Mouse (Mus musculus) embryo, embryonic 11 days (tissue): ENCODE data around the gene Lmo2.
"Not testable (repeated sequence)": the region's sequence is repeated elsewhere in the genome, so short reads cannot be mapped to it uniquely, and the experiment has no call there.

Experiments
- DNase-seq: peaks from one replicate; pipeline ENCODE4 v3.0.0-alpha.2; 2015

Lmo2 gene

DNA sequence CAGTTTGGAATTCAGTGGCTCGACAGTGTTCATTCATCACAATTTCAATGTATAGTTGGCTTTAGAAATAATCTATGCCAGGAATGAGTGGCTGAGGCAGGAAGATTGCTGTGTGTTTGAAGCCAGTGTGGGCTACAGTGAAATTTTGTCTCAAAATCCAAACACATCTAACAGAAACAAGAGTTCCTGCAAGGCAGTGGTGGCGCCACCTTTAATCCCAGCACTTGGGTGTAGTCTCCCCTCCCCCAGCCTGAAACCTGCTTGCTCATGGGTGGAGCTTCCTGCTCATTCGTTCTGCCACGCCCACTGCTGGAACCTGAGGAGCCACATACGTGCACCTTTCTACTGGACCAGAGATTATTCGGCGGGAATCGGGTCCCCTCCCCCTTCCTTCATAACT, 29.8 kb downstream of the Lmo2 start:
- not testable (repeated sequence) for DNase-seq

DNA sequence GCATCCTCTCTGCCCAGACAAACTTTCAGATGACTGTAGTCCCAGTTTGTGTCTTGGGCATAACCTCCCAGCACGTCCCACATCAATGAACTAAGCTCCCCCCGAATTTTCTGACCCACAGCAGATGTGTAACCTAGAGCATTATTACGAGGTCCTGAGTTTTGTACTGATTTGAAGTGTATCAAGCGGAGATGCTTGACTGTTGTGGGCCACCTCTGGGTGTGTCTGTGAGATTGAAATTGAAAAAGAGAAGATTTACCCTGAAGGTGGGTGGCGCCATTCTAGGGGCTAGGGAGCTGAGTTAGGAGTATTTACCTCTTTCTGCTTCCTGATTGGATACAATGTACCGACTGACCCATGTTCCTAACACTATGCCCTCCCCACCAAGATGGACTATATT, 31.9 kb downstream of the Lmo2 start:
- DNase-seq, result no peak

DNA sequence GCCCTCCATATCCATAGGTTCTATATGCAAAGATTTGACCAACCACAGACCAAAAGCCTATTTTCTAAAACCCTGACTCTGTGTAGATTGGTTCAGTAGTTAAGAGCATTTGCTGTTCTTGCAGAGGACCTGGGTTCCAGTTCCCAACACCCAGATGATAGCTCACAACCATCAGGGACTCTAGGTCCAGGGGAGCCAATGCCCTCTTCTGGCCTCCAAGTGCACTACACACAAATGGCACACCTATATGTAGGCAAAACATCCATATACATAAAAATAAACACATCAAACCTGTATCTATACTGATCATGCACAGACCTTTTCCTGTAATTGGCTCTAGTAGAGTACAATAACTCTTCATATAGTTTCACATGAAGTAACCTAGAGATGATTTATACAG, 33.5 kb downstream of the Lmo2 start:
- no peak for DNase-seq

DNA sequence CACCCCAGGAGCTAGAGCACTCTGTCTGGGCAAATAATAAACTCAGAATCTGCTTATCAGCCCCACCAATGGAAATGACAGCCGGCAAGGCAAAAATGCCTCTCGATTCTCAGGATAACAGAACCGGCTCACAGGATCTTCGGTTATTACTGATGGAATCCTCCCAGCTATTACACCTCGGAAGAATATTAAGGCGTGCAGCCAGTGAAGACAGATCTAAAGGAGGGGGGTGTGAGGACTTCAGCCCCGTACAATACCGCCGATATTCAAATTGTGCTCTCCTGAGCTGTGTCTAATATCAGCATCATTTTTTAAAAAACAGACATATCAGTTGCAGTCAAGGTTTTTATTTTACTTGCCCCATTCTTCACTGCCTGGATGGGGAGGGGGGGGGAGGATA, 34.4 kb downstream of the Lmo2 start:
- no peak for DNase-seq

DNA sequence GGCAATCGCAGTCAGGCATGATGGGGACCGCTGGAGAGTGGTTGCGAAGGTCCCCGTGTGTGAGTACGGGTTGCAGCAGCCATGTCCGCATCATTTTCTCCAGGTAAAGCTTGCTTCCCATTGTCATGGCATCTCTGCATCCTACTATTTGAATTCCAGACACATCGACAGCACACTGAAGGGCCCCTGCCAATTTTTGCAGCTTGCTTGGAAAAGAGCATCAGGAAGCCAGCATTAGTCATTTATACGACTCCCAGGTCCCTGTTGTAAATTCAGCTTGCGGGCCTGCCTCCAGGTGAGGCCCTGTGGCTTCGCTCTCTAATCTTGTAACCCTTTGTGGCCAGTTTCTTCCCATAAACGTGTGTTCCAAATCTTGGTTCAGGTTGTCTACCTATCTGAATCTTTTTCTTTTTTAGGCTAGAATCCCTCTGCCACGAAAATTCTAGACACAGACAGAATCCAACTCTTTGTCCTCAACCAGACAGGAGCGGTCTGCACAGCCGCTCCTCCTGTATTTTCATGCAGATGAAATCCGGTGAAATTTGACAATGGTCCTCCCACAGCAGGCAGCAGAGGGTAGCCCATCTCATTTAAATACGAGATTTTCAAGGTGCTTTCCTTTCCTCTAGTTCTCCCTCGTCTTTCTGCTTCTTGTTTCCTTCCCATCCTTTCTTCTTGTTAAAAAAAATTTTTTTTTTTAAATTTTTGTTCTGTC, 35.0 kb downstream of the Lmo2 start:
- no peak for DNase-seq

DNA sequence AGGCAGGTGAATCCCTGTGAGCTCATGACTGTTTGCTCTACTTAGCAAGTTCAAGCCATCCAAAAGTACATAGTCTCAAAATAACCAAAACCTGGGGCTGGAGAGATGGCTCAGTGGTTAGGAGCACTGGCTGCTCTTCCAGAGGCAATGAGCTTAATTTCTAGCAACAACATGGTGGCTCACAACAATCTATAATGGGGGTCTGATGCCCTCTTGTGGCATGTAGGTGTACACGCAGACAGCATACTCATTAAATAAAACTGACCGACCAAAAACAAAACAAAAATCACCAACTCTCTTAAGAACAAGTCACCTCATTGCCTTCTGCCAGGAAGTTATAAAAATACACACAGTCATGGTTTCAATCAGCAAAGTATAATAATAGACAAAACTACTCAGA, 43.3 kb downstream of the Lmo2 start:
- peak; percentile 52 for DNase-seq

DNA sequence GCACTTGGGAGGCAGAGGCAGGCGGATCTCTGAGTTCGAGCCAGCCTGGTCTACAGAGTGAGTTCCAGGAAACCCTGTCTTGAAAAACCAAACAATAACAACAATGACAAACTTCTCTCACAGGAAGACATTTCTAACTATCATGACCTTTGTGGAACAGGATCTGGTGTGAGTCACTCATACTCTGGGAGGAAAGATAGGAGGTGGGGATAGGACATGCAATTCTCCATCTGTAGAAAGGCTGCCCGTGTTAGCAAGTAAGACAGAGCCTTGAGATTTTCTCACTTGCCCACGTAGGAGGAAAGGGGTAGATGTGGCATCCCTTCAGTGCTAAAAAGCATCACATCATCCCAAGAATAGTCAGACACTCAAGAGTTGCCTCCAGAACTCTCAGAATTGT, 44.1 kb downstream of the Lmo2 start:
- no peak for DNase-seq

DNA sequence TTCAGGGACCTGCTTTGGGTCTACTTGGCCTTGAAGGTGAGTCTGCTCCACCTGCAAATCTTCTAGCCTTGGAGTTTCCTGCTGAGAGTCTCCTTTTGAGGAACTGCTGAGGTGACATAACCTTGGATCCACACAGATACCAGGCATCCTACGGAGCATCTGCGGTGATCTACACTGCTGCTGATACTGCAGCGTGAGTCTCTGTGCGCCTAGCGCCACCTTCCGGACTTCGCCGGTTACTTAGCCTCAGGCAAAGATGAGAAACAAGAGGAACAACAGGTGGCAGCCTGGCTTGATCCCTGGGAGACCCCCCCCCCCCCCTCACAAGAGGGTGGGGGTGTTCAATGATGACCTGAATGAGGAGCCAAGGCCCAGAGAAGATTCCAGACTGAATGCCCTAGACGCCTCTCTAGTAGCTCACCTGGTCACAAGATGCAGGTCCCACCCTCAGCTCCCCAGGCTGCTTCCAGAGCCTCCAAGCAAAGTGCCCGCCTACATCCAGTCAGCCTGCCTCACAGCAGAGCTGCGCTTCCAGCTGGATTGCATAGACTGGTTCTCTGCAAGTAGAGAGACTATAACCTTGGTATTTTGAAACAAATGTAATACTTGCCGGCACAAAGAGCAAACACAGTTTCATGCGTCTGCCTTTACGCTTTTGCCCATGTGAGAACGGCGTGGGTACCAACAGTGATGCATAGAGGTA, 45.1 kb downstream of the Lmo2 start:
- DNase-seq, result peak; percentile 76

DNA sequence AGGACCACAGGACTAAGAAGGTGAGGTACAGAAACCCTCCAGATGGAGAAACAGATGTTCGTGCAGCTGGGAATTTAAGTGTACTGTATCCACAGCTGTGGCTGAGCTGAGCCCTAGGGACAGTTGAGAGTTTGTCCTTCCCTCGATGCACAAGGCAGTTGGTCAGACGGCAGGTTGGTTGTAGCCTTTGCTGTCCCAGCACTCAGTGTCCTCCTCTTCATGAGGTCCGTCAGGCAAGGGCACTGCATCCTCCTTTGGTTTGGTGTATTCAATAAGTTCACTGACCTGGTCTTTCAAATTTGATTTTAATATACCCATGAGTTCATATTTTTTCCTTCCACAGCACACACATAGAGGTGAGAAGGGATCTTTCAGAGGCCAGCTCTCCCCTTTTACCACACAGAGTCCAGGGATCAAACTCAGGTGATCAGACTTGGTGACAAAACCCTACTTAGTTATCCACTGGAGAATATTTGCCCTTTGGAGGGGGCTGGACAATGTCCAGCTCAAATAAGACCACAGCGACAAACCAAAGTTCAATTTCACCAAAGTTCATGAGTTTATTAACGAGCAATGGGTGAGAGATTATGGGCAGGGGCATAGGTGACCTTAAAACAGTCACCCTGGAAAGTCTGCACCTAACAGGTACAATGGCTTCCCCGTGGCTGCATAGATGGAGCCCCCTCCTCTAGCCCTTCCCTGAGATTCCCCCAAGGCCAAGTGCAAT, 50.2 kb downstream of the Lmo2 start:
- no peak for DNase-seq

DNA sequence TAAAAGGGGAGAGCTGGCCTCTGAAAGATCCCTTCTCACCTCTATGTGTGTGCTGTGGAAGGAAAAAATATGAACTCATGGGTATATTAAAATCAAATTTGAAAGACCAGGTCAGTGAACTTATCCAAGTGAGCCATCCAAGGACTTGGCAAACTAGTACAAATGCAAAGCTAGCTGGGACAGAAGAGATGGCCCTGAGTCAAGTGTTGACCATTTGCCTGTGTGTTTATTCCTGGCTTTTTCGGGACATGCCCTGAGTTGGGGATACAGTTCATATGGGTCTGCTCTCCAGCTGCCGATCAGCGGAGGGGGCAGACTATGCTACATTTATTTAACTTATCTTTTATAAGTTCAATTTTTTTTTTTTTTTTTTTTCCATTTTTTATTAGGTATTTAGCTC, 51.1 kb downstream of the Lmo2 start:
- not testable (repeated sequence) for DNase-seq

DNA sequence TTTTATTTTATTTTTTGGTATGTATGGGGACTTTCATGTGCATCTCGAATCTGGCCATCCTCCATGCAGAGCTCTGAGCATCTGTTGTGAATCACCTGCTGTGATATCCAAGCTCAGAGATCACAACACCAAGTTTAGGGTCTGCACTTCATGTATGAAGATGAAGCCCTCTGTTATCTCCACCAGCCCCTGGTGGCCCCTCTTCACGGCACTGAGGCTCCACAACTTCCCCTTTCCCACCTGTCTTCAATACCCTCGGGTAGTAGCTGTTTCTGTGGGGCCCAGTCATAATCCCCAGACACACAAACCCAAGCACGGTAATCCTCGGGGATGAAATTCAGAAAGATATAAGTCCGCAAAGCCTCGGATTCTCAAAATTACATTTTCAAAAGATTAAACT, 65.3 kb downstream of the Lmo2 start:
- no peak for DNase-seq

DNA sequence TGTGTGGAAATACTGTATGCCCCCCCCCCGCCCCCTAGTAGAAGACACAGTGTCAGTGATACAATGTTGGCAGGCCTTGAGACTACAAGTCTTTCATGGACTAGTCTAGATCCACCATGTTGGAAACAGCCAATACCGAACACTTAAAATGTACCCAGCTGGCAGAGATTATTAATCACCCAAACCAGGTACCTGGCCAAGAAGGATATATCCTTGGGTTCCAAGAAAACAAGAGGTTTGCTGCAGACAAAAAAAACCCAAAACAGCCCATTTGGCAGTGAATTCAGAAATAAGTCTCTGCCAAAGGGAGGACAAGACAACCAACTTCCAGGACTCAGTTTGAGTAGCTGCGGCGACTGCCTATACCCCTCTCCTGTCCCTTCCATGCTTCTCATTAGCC, 66.9 kb downstream of the Lmo2 start:
- no peak for DNase-seq

DNA sequence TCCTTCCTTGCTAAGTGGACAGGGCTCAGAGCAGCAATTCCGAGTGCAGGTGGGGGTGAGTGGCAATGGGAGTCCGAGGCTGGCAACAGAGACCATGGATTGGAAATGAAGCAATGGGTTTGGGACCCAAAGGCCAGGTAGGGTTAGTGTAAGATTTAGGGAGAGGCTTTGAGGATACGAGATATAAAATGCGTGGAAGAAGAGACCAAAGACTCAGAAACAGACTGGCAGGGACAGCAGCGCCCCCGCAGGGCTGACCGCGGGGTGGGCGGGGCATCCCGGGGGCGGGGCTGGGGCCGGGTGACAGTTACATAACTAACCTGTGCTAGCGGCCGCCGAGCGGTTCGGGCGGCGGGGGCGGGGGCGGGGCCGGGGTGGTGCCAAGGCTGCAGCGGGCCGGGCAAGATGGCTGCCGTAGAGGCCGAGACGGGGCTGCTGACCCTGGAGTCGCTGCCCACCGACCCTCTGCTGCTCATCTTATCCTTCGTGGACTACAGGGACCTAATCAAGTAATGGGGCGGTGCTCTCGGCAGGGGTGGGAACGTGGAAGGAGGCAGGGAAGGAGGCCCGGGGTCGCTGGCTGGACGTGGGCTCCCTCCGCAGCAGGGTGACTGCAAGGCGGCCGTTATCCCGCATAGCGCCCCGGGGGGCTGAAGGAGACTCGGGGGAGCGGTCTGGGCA, 69.8 kb downstream of the Lmo2 start, which contains the start of gene Fbxo3:
TSS of gene Fbxo3 (plus strand) at position 264 of the 681 bp plus-strand sequence.
- DNase-seq, result peak; percentile 89

DNA sequence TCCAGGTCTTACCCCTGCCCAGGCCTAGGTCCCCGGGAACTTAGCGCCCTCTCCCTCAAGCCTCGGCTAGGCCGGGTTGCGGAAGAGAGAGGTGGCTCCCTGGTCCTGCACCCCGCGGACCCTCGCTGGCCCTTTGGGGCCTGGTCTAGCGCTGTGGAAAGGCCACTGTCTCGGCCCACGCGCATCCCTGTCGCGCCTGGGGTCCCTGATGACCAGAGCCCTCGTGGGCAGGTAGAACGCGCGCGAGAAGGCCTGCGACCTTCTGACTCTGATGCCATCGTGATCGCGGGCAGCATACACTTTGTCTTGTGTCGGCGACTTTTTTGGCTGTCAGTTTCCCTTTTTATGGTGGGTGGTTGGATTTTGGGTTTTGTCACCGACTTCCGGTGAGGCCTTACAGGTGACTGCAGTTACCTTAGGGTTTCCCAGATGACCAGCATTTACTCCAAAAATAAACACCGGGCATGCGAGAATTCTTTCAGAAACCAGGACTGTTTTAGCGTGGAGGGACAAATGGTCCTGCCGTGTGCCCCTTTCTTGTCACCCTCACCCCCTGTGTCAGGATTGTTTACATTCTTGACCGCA, 70.4 kb downstream of the Lmo2 start, which contains the start of gene 4931422A03Rik:
TSS of gene 4931422A03Rik (minus strand) at position 223 of the 585 bp plus-strand sequence.
- no peak for DNase-seq

DNA sequence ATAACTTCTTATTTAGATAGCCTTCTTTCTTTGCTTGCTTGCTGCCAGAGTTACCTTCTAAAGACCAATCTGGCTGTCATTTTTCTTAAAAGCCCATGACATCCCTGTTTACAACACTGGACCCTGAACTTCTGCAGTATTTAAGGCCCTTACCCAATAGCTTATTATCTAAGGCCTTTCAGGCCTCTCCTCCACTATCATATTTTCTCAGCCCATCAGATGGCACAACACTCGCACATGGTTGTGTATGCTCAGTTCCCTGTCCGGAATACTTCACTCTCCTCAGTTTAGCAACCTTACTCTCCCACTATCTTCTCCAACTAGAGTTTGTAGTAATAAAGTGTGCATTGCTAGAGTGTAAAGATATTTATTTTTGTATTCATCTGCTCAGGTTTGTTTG, 71.3 kb downstream of the Lmo2 start:
- no peak for DNase-seq

DNA sequence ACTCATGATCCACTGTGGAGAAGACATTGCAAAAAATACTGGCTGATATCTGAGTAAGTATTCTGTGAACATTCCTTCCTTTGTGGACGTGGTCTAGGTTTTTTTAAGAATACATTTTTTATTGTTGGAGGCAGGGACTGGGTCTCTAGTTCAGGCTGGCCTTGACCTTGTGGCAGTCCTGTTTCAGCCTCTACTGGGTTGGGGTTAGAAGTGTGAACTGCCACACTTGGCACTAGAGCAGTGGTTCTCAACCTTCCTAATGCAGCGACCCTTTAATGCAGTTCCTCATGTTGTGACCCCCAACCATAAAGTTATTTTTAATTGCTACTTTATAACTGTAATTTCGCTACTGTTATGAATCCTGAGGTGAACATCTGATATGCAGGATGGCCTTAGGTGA, 72.6 kb downstream of the Lmo2 start:
- no peak for DNase-seq
